Mouse (Mus musculus): ENCODE results near the gene Pzp. TPM values are rescaled to one million over a fixed set of nuclear protein-coding genes. Genes with fewer than 3 reads are reported as not detected.

Pzp gene
- not detected in 2 replicates for polyA plus RNA-seq (2014; fragmentation: Nextera tagmentation; extraction: Ambion mirVana)

- H3K4me1 ChIP-seq (ENCODE audit: control insufficient read depth, insufficient read depth, low read length), result no peaks in the 10 kb centered on the region
- no peaks in the 10 kb centered on the region for H3K36me3 ChIP-seq (replicated peaks; ENCODE audit: control insufficient read depth, insufficient read depth, low read depth, low read length)
- no peak for ATAC-seq (replicated peaks; ENCODE audit: insufficient number of reproducible peaks, low FRiP score, low TSS enrichment, low read depth)
- no peak within 1 kb of the TSS for H3K4me2 ChIP-seq (ENCODE audit: low read depth, low read length)
- DNase-seq (ENCODE audit: low spot score), result no peak
- no peak within 1 kb of the TSS for H3K9ac ChIP-seq (replicated peaks; ENCODE audit: low read length)
- 91% methylated on average over 4 of the region's 4 CpGs for WGBS
- no peak within 1 kb of the TSS for H3K4me3 ChIP-seq (ENCODE audit: low read depth, low read length)
- H3K27ac ChIP-seq (replicated peaks; ENCODE audit: low read depth, low read length), result no peak within 1 kb of the TSS
- no peaks in the 10 kb centered on the region; the same call in 1 of the 2 replicates for H3K9me3 ChIP-seq (replicated peaks; ENCODE audit: control insufficient read depth, low read length)
- H3K27me3 ChIP-seq (ENCODE audit: control insufficient read depth, insufficient read depth, low read length), result no peaks in the 10 kb centered on the region
Measured at GRCm38 (mm10) chr6:128526601-128527000, at the start of gene Pzp. TSS of gene Pzp (minus strand) at chr6:128526720.

DNA sequence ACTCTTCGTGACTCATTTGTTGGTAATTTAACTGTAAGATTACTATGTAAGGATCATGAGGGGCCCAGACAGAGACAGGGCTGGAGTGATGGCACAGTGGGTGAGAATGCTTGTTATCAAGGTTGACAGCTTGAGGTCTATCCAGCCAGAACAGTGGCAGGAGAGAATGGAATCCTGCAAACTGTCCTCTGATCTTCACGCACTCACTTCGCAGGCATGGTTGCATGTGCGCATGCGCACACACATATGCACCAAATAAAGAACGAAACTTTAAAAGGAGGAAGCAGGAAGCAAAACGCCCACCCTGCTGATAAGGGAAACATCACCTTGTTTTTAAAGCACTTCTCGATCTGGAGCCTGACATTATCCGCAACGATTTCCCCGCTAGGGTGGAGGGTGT, 40.1 kb upstream of the Pzp start:
- Histone ChIP-seq H3K9ac (replicated peaks; ENCODE audit: low read length) (no peak overlapping the region), H3K4me3 (ENCODE audit: low read depth, low read length) (no peak overlapping the region), H3K4me2 (ENCODE audit: low read depth, low read length) (no peak overlapping the region), H3K27me3 (ENCODE audit: control insufficient read depth, insufficient read depth, low read length) (no peaks in the 10 kb centered on the region), H3K4me1 (ENCODE audit: control insufficient read depth, insufficient read depth, low read length) (no peaks in the 10 kb centered on the region), H3K36me3 (replicated peaks; ENCODE audit: control insufficient read depth, insufficient read depth, low read depth, low read length) (no peaks in the 10 kb centered on the region), H3K9me3 (replicated peaks; ENCODE audit: control insufficient read depth, low read length) (no peaks in the 10 kb centered on the region), H3K27ac (replicated peaks; ENCODE audit: low read depth, low read length) (no peak overlapping the region)
- WGBS, result 94% methylated on average over 11 of the region's 11 CpGs
- ATAC-seq (replicated peaks; ENCODE audit: insufficient number of reproducible peaks, low FRiP score, low TSS enrichment, low read depth), result no peak
- DNase-seq (ENCODE audit: low spot score), result no peak

- 93% methylated on average over 7 of the region's 7 CpGs for WGBS
- no peaks in the 10 kb centered on the region for H3K27me3 ChIP-seq (ENCODE audit: control insufficient read depth, insufficient read depth, low read length)
- H3K27ac ChIP-seq (replicated peaks; ENCODE audit: low read depth, low read length), result no peak overlapping the region
- no peak for ATAC-seq (replicated peaks; ENCODE audit: insufficient number of reproducible peaks, low FRiP score, low TSS enrichment, low read depth)
- no peak overlapping the region for H3K4me3 ChIP-seq (ENCODE audit: low read depth, low read length)
- H3K36me3 ChIP-seq (replicated peaks; ENCODE audit: control insufficient read depth, insufficient read depth, low read depth, low read length), result no peaks in the 10 kb centered on the region
- no peak for DNase-seq (ENCODE audit: low spot score)
- no peak overlapping the region for H3K9ac ChIP-seq (replicated peaks; ENCODE audit: low read length)
- H3K4me1 ChIP-seq (ENCODE audit: control insufficient read depth, insufficient read depth, low read length), result no peaks in the 10 kb centered on the region
- H3K4me2 ChIP-seq (ENCODE audit: low read depth, low read length), result no peak overlapping the region
- H3K9me3 ChIP-seq (replicated peaks; ENCODE audit: control insufficient read depth, low read length), result no peaks in the 10 kb centered on the region
Measured at GRCm38 (mm10) chr6:128554049-128554448, 27.5 kb upstream of the Pzp start.

GRCm38 (mm10) chr6:128549463-128550452, 23.2 kb upstream of the Pzp start:
- Histone ChIP-seq H3K27me3 (ENCODE audit: control insufficient read depth, insufficient read depth, low read length) (no peaks in the 10 kb centered on the region), H3K4me2 (ENCODE audit: low read depth, low read length) (no peak overlapping the region), H3K9me3 (replicated peaks; ENCODE audit: control insufficient read depth, low read length) (no peaks in the 10 kb centered on the region), H3K4me3 (ENCODE audit: low read depth, low read length) (no peak overlapping the region), H3K9ac (replicated peaks; ENCODE audit: low read length) (no peak overlapping the region), H3K4me1 (ENCODE audit: control insufficient read depth, insufficient read depth, low read length) (no peaks in the 10 kb centered on the region), H3K27ac (replicated peaks; ENCODE audit: low read depth, low read length) (no peak overlapping the region), H3K36me3 (replicated peaks; ENCODE audit: control insufficient read depth, insufficient read depth, low read depth, low read length) (no peaks in the 10 kb centered on the region)
- DNase-seq (ENCODE audit: low spot score) (no peak), ATAC-seq (replicated peaks; ENCODE audit: insufficient number of reproducible peaks, low FRiP score, low TSS enrichment, low read depth) (no peak)
- 84% methylated on average over 15 of the region's 15 CpGs for WGBS

DNA sequence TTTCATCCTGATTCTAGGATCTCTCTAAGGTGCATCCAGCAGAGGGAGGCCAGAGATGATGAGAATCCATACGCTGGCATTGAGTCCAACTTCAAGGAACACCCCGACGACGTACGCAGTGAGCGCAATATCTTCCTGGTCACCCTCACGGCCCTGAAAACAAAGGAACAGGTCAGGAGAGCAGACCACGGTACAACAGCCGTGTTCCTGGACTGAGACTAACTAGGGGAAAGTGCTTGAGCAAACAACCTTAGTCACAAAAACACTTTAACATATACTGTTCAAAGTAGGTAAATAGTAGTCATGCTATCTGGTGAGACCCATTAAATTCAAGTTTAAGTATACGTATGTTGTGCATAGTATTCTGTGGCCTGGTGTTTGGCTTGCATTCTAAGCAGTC, 22.0 kb upstream of the Pzp start:
- H3K9me3 ChIP-seq (replicated peaks; ENCODE audit: control insufficient read depth, low read length), result no peaks in the 10 kb centered on the region
- 92% methylated on average over 10 of the region's 10 CpGs for WGBS
- DNase-seq (ENCODE audit: low spot score) (no peak), ATAC-seq (replicated peaks; ENCODE audit: insufficient number of reproducible peaks, low FRiP score, low TSS enrichment, low read depth) (no peak)
- H3K4me1 ChIP-seq (ENCODE audit: control insufficient read depth, insufficient read depth, low read length), result no peaks in the 10 kb centered on the region
- no peak overlapping the region for H3K4me2 ChIP-seq (ENCODE audit: low read depth, low read length)
- H3K27me3 ChIP-seq (ENCODE audit: control insufficient read depth, insufficient read depth, low read length), result no peaks in the 10 kb centered on the region
- H3K4me3 ChIP-seq (ENCODE audit: low read depth, low read length), result no peak overlapping the region
- H3K27ac ChIP-seq (replicated peaks; ENCODE audit: low read depth, low read length), result no peak overlapping the region
- H3K36me3 ChIP-seq (replicated peaks; ENCODE audit: control insufficient read depth, insufficient read depth, low read depth, low read length), result no peaks in the 10 kb centered on the region
- H3K9ac ChIP-seq (replicated peaks; ENCODE audit: low read length), result no peak overlapping the region

GRCm38 (mm10) chr6:128545402-128545801, 18.9 kb upstream of the Pzp start:
- 83% methylated on average over 4 of the region's 4 CpGs for WGBS
- no peaks in the 10 kb centered on the region for H3K9me3 ChIP-seq (replicated peaks; ENCODE audit: control insufficient read depth, low read length)
- no peak overlapping the region for H3K27ac ChIP-seq (replicated peaks; ENCODE audit: low read depth, low read length)
- no peak overlapping the region for H3K4me2 ChIP-seq (ENCODE audit: low read depth, low read length)
- H3K27me3 ChIP-seq (ENCODE audit: control insufficient read depth, insufficient read depth, low read length), result no peaks in the 10 kb centered on the region
- H3K36me3 ChIP-seq (replicated peaks; ENCODE audit: control insufficient read depth, insufficient read depth, low read depth, low read length), result no peaks in the 10 kb centered on the region
- no peaks in the 10 kb centered on the region for H3K4me1 ChIP-seq (ENCODE audit: control insufficient read depth, insufficient read depth, low read length)
- H3K9ac ChIP-seq (replicated peaks; ENCODE audit: low read length), result no peak overlapping the region
- no peak for DNase-seq (ENCODE audit: low spot score)
- ATAC-seq (replicated peaks; ENCODE audit: insufficient number of reproducible peaks, low FRiP score, low TSS enrichment, low read depth), result no peak
- no peak overlapping the region for H3K4me3 ChIP-seq (ENCODE audit: low read depth, low read length)

- H3K4me2 ChIP-seq (ENCODE audit: low read depth, low read length), result no peak overlapping the region
- no peak for DNase-seq (ENCODE audit: low spot score)
- no peaks in the 10 kb centered on the region for H3K36me3 ChIP-seq (replicated peaks; ENCODE audit: control insufficient read depth, insufficient read depth, low read depth, low read length)
- H3K9me3 ChIP-seq (replicated peaks; ENCODE audit: control insufficient read depth, low read length), result no peaks in the 10 kb centered on the region
- no peak overlapping the region for H3K27ac ChIP-seq (replicated peaks; ENCODE audit: low read depth, low read length)
- no peaks in the 10 kb centered on the region for H3K4me1 ChIP-seq (ENCODE audit: control insufficient read depth, insufficient read depth, low read length)
- WGBS, result 75% methylated on average over 13 of the region's 13 CpGs
- H3K4me3 ChIP-seq (ENCODE audit: low read depth, low read length), result no peak overlapping the region
- ATAC-seq (replicated peaks; ENCODE audit: insufficient number of reproducible peaks, low FRiP score, low TSS enrichment, low read depth), result no peak
- no peaks in the 10 kb centered on the region for H3K27me3 ChIP-seq (ENCODE audit: control insufficient read depth, insufficient read depth, low read length)
- H3K9ac ChIP-seq (replicated peaks; ENCODE audit: low read length), result no peak overlapping the region
Measured at GRCm38 (mm10) chr6:128543226-128543625, 16.7 kb upstream of the Pzp start.

- H3K9me3 ChIP-seq (replicated peaks; ENCODE audit: control insufficient read depth, low read length), result no peaks in the 10 kb centered on the region
- ATAC-seq (replicated peaks; ENCODE audit: insufficient number of reproducible peaks, low FRiP score, low TSS enrichment, low read depth), result no peak
Measured at GRCm38 (mm10) chr6:128535250-128535649, 8.7 kb upstream of the Pzp start.

More at GRCm38 (mm10) chr6:128535250-128535649, 8.7 kb upstream of the Pzp start:
- 83% methylated on average over 2 of the region's 2 CpGs for WGBS
- Histone ChIP-seq H3K9ac (replicated peaks; ENCODE audit: low read length) (no peak overlapping the region), H3K4me1 (ENCODE audit: control insufficient read depth, insufficient read depth, low read length) (no peaks in the 10 kb centered on the region), H3K27ac (replicated peaks; ENCODE audit: low read depth, low read length) (no peak overlapping the region), H3K27me3 (ENCODE audit: control insufficient read depth, insufficient read depth, low read length) (no peaks in the 10 kb centered on the region), H3K36me3 (replicated peaks; ENCODE audit: control insufficient read depth, insufficient read depth, low read depth, low read length) (no peaks in the 10 kb centered on the region), H3K4me2 (ENCODE audit: low read depth, low read length) (no peak overlapping the region), H3K4me3 (ENCODE audit: low read depth, low read length) (no peak overlapping the region)
- DNase-seq (ENCODE audit: low spot score), result no peak
